Mouse (Mus musculus) forebrain, embryonic 11.5 days (tissue): ENCODE results near the gene Tmem9b. TPM values are rescaled to one million over a fixed set of nuclear protein-coding genes. Genes with fewer than 3 reads are reported as not detected.
A peak's percentile ranks its signal among the peaks of the same experiment; 100 is the strongest.

Experiments
- ATAC-seq: fragments of 200-750 bp; cut with Nextera tagmentation; replicated peaks from 2 replicates; pipeline ENCODE4 v1.8.0; 2017; ENCODE audit warnings: moderate TSS enrichment; ENCODE audit not compliant: low FRiP score
- DNase-seq: peaks from one replicate; pipeline ENCODE4 v3.0.0-alpha.2; 2017; ENCODE audit warnings: low spot score
- H3K27ac ChIP-seq: fragments of 300-500 bp; sonication (generic); 2 replicates; pipeline ENCODE4 v1.5.1; 2014; ENCODE audit warnings: low read depth, low read length
- H3K27me3 ChIP-seq: fragments of 300-500 bp; sonication (generic); 2 replicates; pipeline ENCODE4 v1.6.1; 2014; ENCODE audit warnings: mild to moderate bottlenecking, low read length, mixed read lengths; ENCODE audit not compliant: control insufficient read depth, insufficient read depth
- H3K36me3 ChIP-seq: fragments of 300-500 bp; sonication (generic); 2 replicates; pipeline ENCODE4 v1.6.1; 2014; ENCODE audit warnings: mild to moderate bottlenecking, low read length, moderate library complexity, mixed read lengths; ENCODE audit not compliant: control insufficient read depth, insufficient read depth
- H3K4me1 ChIP-seq: fragments of 300-500 bp; sonication (generic); replicated peaks from 2 replicates; pipeline ENCODE4 v1.6.1; 2014; ENCODE audit warnings: low read length, mixed read lengths; ENCODE audit not compliant: control insufficient read depth, insufficient read depth
- H3K4me2 ChIP-seq: fragments of 300-500 bp; sonication (generic); 2 replicates; pipeline ENCODE4 v1.6.1; 2014; ENCODE audit warnings: low read depth, mild to moderate bottlenecking, low read length, moderate library complexity, mixed read lengths; ENCODE audit not compliant: severe bottlenecking
- H3K4me3 ChIP-seq: fragments of 300-500 bp; sonication (generic); 2 replicates; pipeline ENCODE4 v1.5.1; 2014; ENCODE audit warnings: low read depth, low read length
- H3K9ac ChIP-seq: fragments of 300-500 bp; sonication (generic); 2 replicates; pipeline ENCODE4 v1.6.1; 2014; ENCODE audit warnings: low read length
- H3K9me3 ChIP-seq: fragments of 300-500 bp; sonication (generic); 2 replicates; pipeline ENCODE4 v1.6.1; 2016; ENCODE audit warnings: low read length, mixed read lengths; ENCODE audit not compliant: control insufficient read depth
- WGBS: fragments of 180-500 bp; shearing (Covaris S2); extraction: QIAGEN DNeasy Blood & Tissue Kit; methylation state at CpG from one replicate; pipeline ENCODE4 v1.1.7; 2014; 5-methylcytosine and 5-hydroxymethylcytosine counted together
- polyA plus RNA-seq: library from polyadenylated mRNA; unstranded; fragments of >200 nt; fragmentation: Nextera tagmentation; extraction: Ambion mirVana; gene quantifications from 2 replicates; pipeline ENCODE4 v1.2.1, GENCODE M21; 2014

The Tmem9b gene
- polyA plus RNA-seq, 1 experiment from 2014 or later: 45.7 TPM

- no peaks in the 10 kb centered on the region for H3K9me3 ChIP-seq
- H3K27ac ChIP-seq: no peak overlapping the region
- DNase-seq (no peak), ATAC-seq (no peak)
- no peaks in the 10 kb centered on the region for H3K4me1 ChIP-seq
- H3K9ac ChIP-seq: no peak overlapping the region
- H3K4me2 ChIP-seq: no peak overlapping the region
- H3K4me3 ChIP-seq: no peak overlapping the region
- no peaks in the 10 kb centered on the region for H3K36me3 ChIP-seq
- H3K27me3 ChIP-seq: no peaks in the 10 kb centered on the region
- 95% methylated on average over 2 of the region's 2 CpGs for WGBS
Measured at GRCm38 (mm10) chr7:109722618-109723017, 30.1 kb downstream of the Tmem9b start.

GRCm38 (mm10) chr7:109719286-109719685 is 33.4 kb downstream of the Tmem9b start:
- DNase-seq (no peak), ATAC-seq (no peak)
- H3K27ac ChIP-seq: no peak overlapping the region
- H3K36me3 ChIP-seq: no peaks in the 10 kb centered on the region
- WGBS: 68% methylated on average over 9 of the region's 9 CpGs
- no peak overlapping the region for H3K9ac ChIP-seq
- no peak overlapping the region for H3K4me3 ChIP-seq
- no peaks in the 10 kb centered on the region for H3K9me3 ChIP-seq
- H3K27me3 ChIP-seq: no peaks in the 10 kb centered on the region
- H3K4me1 ChIP-seq: no peaks in the 10 kb centered on the region
- H3K4me2 ChIP-seq: no peak overlapping the region

- no peak overlapping the region for H3K4me3 ChIP-seq
- no peaks in the 10 kb centered on the region; the same call in 1 of the 2 replicates for H3K36me3 ChIP-seq
- H3K27ac ChIP-seq: no peak overlapping the region
- H3K9me3 ChIP-seq: no peaks in the 10 kb centered on the region
- H3K4me2 ChIP-seq: no peak overlapping the region
- DNase-seq (no peak), ATAC-seq (no peak)
- 85% methylated on average over 2 of the region's 2 CpGs for WGBS
- H3K4me1 ChIP-seq: no peaks in the 10 kb centered on the region
- H3K9ac ChIP-seq: no peak overlapping the region
- no peaks in the 10 kb centered on the region for H3K27me3 ChIP-seq
Measured at GRCm38 (mm10) chr7:109713434-109713982, 39.2 kb downstream of the Tmem9b start.

GRCm38 (mm10) chr7:109712198-109712597 is 40.5 kb downstream of the Tmem9b start:
- no peak for ATAC-seq
- Histone ChIP-seq H3K36me3 (no peaks in the 10 kb centered on the region; the same call in 1 of the 2 replicates), H3K9ac (no peak overlapping the region), H3K27me3 (no peaks in the 10 kb centered on the region), H3K9me3 (no peaks in the 10 kb centered on the region), H3K4me2 (no peak overlapping the region), H3K4me3 (no peak overlapping the region), H3K27ac (no peak overlapping the region), H3K4me1 (no peaks in the 10 kb centered on the region)
- 90% methylated on average over 7 of the region's 7 CpGs for whole genome bisulfite sequencing
- DNase-seq: no peak

GRCm38 (mm10) chr7:109710069-109710468 is 42.6 kb downstream of the Tmem9b start:
- DNase-seq (peak; percentile 30), ATAC-seq (no peak)
- Histone ChIP-seq H3K27me3 (no peaks in the 10 kb centered on the region), H3K4me3 (no peak overlapping the region), H3K27ac (no peak overlapping the region), H3K9me3 (no peaks in the 10 kb centered on the region), H3K9ac (no peak overlapping the region), H3K36me3 (no peaks in the 10 kb centered on the region; the same call in 1 of the 2 replicates), H3K4me2 (no peak overlapping the region), H3K4me1 (no peaks in the 10 kb centered on the region)
- 79% methylated on average over 1 of the region's 1 CpGs for WGBS

- H3K27ac ChIP-seq: no peak overlapping the region
- no peaks in the 10 kb centered on the region for H3K4me1 ChIP-seq
- no peaks in the 10 kb centered on the region for H3K9me3 ChIP-seq
- H3K36me3 ChIP-seq: no peaks in the 10 kb centered on the region; the same call in 1 of the 2 replicates
- no peak overlapping the region for H3K9ac ChIP-seq
- WGBS: 77% methylated on average over 3 of the region's 3 CpGs
- no peak overlapping the region for H3K4me3 ChIP-seq
- peak; percentile 45 for DNase-seq
- H3K4me2 ChIP-seq: no peak overlapping the region
- no peaks in the 10 kb centered on the region for H3K27me3 ChIP-seq
- no peak for ATAC-seq
Measured at GRCm38 (mm10) chr7:109708961-109709382, 43.7 kb downstream of the Tmem9b start.

- no peak for ATAC-seq
- 0 out of 2 replicates have a peak, but pooled peaks cover 4% of the 10 kb centered on the region for H3K27me3 ChIP-seq
- H3K4me3 ChIP-seq: no peak overlapping the region
- no peak overlapping the region for H3K27ac ChIP-seq
- H3K9me3 ChIP-seq: no peaks in the 10 kb centered on the region
- no peaks in the 10 kb centered on the region; the same call in 1 of the 2 replicates for H3K4me1 ChIP-seq
- DNase-seq: no peak
- H3K4me2 ChIP-seq: no peak overlapping the region
- WGBS: 65% methylated on average over 4 of the region's 4 CpGs
- H3K36me3 ChIP-seq: no peaks in the 10 kb centered on the region; the same call in 1 of the 2 replicates
- no peak overlapping the region for H3K9ac ChIP-seq
Measured at GRCm38 (mm10) chr7:109707023-109707785, 45.5 kb downstream of the Tmem9b start.

GRCm38 (mm10) chr7:109704461-109704860 is 48.2 kb downstream of the Tmem9b start:
- Histone ChIP-seq H3K36me3 (no peaks in the 10 kb centered on the region), H3K27me3 (0 out of 2 replicates have a peak, but pooled peaks cover 4% of the 10 kb centered on the region), H3K4me1 (no peaks in the 10 kb centered on the region; the same call in 1 of the 2 replicates), H3K4me3 (peak overlapping the region; percentile 68), H3K27ac (no peak overlapping the region), H3K4me2 (peak overlapping the region; percentile 60), H3K9me3 (no peaks in the 10 kb centered on the region), H3K9ac (peak overlapping the region; percentile 77)
- WGBS: 63% methylated on average over 3 of the region's 3 CpGs
- no peak for ATAC-seq
- no peak for DNase-seq
